Mouse (Mus musculus) frontal cortex, postnatal 25 days (tissue): Measurements from ENCODE around the gene Ptprg.

Experiments used
- DNase-seq, 2 experiments: peaks; one replicate each; pipeline ENCODE4 v3.0.0; 2022; ENCODE audit warnings: low spot score in 2 of 2

The Ptprg gene

GRCm38 (mm10) chr14:11683386-11684081 is 130.2 kb downstream of the Ptprg start:
- no peak for DNase-seq

GRCm38 (mm10) chr14:11684104-11684503 is 130.8 kb downstream of the Ptprg start:
- no peak for DNase-seq

- DNase-seq, result no peak
Measured at GRCm38 (mm10) chr14:11687541-11687940, 134.2 kb downstream of the Ptprg start.

- no peak for DNase-seq
Measured at GRCm38 (mm10) chr14:11688142-11688541, 134.8 kb downstream of the Ptprg start.

GRCm38 (mm10) chr14:11690066-11690465 is 136.7 kb downstream of the Ptprg start:
- DNase-seq, result no peak

GRCm38 (mm10) chr14:11691531-11691930 is 138.2 kb downstream of the Ptprg start:
- DNase-seq, result no peak

- no peak for DNase-seq
Measured at GRCm38 (mm10) chr14:11698880-11699279, 145.5 kb downstream of the Ptprg start.

GRCm38 (mm10) chr14:11699654-11700053 is 146.3 kb downstream of the Ptprg start:
- DNase-seq, result no peak

- DNase-seq, result no peak
Measured at GRCm38 (mm10) chr14:11701516-11702249, 148.4 kb downstream of the Ptprg start.

- DNase-seq, result no peak
Measured at GRCm38 (mm10) chr14:11702770-11703477, 149.6 kb downstream of the Ptprg start.

GRCm38 (mm10) chr14:11704871-11705270 is 151.5 kb downstream of the Ptprg start:
- no peak for DNase-seq

- DNase-seq, result no peak
Measured at GRCm38 (mm10) chr14:11709352-11709751, 156.0 kb downstream of the Ptprg start.

- no peak for DNase-seq
Measured at GRCm38 (mm10) chr14:11709798-11710197, 156.5 kb downstream of the Ptprg start.

- DNase-seq, result no peak
Measured at GRCm38 (mm10) chr14:11710410-11711122, 157.2 kb downstream of the Ptprg start.

- DNase-seq, result no peak
Measured at GRCm38 (mm10) chr14:11712146-11712545, 158.8 kb downstream of the Ptprg start.

GRCm38 (mm10) chr14:11716230-11716629 is 162.9 kb downstream of the Ptprg start:
- no peak for DNase-seq

- DNase-seq, result no peak
Measured at GRCm38 (mm10) chr14:11718201-11718600, 164.9 kb downstream of the Ptprg start.

GRCm38 (mm10) chr14:11719259-11719658 is 165.9 kb downstream of the Ptprg start:
- DNase-seq, result no peak

- DNase-seq, result no peak
Measured at GRCm38 (mm10) chr14:11722101-11722500, 168.8 kb downstream of the Ptprg start.

- no peak for DNase-seq
Measured at GRCm38 (mm10) chr14:11723876-11724275, 170.5 kb downstream of the Ptprg start.

GRCm38 (mm10) chr14:11731223-11731920 is 178.0 kb downstream of the Ptprg start:
- DNase-seq, result no peak
